Mouse (Mus musculus): Measurements from ENCODE around the gene Myh7b. TPM values are rescaled to one million over a fixed set of nuclear protein-coding genes. Genes with fewer than 3 reads are reported as not detected.
A peak's percentile ranks its signal among the peaks of the same experiment; 100 is the strongest.

The Myh7b gene
- polyA plus RNA-seq, 1 experiment from 2014 or later, result 0.40 TPM

GRCm38 (mm10) chr2:155582384-155582995 is 28.5 kb upstream of the Myh7b start:
- H3K9ac ChIP-seq, result no peak overlapping the region
- no peaks in the 10 kb centered on the region for H3K4me1 ChIP-seq (replicated peaks; ENCODE audit: control insufficient read depth, insufficient read depth, low read length)
- no peak for ATAC-seq (ENCODE audit: low FRiP score)
- H3K9me3 ChIP-seq (ENCODE audit: control insufficient read depth, low read length), result no peaks in the 10 kb centered on the region
- 85% methylated on average over 4 of the region's 4 CpGs for WGBS
- no peak overlapping the region for H3K27ac ChIP-seq
- H3K4me3 ChIP-seq (replicated peaks; ENCODE audit: low read length), result no peak overlapping the region
- H3K4me2 ChIP-seq (replicated peaks), result no peak overlapping the region
- DNase-seq (ENCODE audit: low spot score), result no peak
- no peaks in the 10 kb centered on the region for H3K36me3 ChIP-seq (replicated peaks; ENCODE audit: control insufficient read depth, insufficient read depth)
- H3K27me3 ChIP-seq (ENCODE audit: control insufficient read depth, insufficient read depth, low read length), result no peaks in the 10 kb centered on the region

DNA sequence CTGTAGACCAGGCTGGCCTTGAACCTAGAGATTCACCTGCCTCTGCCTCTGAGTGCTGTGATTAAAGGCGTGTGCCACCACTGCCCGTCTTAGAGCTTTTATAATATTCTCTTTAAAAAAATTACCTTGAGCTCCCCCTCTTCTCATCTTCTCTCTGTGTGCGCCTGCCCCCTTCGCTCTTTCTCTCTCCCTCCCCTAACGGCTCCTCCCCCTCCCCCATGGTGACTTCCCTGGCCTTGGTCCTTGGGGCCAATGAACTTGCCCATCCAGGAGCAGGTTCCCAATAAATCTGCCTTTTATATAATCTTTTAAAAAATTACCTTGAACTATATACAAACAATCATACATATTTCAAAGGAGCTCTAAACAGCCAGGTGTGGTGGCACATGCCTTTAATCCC is 28.0 kb upstream of the Myh7b start:
- Histone ChIP-seq H3K4me1 (replicated peaks; ENCODE audit: control insufficient read depth, insufficient read depth, low read length) (no peaks in the 10 kb centered on the region), H3K27me3 (ENCODE audit: control insufficient read depth, insufficient read depth, low read length) (no peaks in the 10 kb centered on the region), H3K36me3 (replicated peaks; ENCODE audit: control insufficient read depth, insufficient read depth) (no peaks in the 10 kb centered on the region), H3K4me2 (replicated peaks) (no peak overlapping the region), H3K4me3 (replicated peaks; ENCODE audit: low read length) (no peak overlapping the region), H3K9me3 (ENCODE audit: control insufficient read depth, low read length) (no peaks in the 10 kb centered on the region), H3K9ac (no peak overlapping the region), H3K27ac (no peak overlapping the region)
- DNase-seq (ENCODE audit: low spot score) (no peak), ATAC-seq (ENCODE audit: low FRiP score) (no peak)
- 86% methylated on average over 5 of the region's 5 CpGs for WGBS

- no peak overlapping the region for H3K27ac ChIP-seq
- 44% methylated on average over 5 of the region's 5 CpGs for WGBS
- no peaks in the 10 kb centered on the region for H3K9me3 ChIP-seq (ENCODE audit: control insufficient read depth, low read length)
- no peak overlapping the region for H3K4me2 ChIP-seq (replicated peaks)
- no peaks in the 10 kb centered on the region for H3K27me3 ChIP-seq (ENCODE audit: control insufficient read depth, insufficient read depth, low read length)
- DNase-seq (ENCODE audit: low spot score) (peak; percentile 79), ATAC-seq (ENCODE audit: low FRiP score) (no peak)
- H3K4me3 ChIP-seq (replicated peaks; ENCODE audit: low read length), result no peak overlapping the region
- no peak overlapping the region for H3K9ac ChIP-seq
- H3K36me3 ChIP-seq (replicated peaks; ENCODE audit: control insufficient read depth, insufficient read depth), result no peaks in the 10 kb centered on the region
- H3K4me1 ChIP-seq (replicated peaks; ENCODE audit: control insufficient read depth, insufficient read depth, low read length), result no peaks in the 10 kb centered on the region
Measured at GRCm38 (mm10) chr2:155583927-155584530, 27.0 kb upstream of the Myh7b start.

DNA sequence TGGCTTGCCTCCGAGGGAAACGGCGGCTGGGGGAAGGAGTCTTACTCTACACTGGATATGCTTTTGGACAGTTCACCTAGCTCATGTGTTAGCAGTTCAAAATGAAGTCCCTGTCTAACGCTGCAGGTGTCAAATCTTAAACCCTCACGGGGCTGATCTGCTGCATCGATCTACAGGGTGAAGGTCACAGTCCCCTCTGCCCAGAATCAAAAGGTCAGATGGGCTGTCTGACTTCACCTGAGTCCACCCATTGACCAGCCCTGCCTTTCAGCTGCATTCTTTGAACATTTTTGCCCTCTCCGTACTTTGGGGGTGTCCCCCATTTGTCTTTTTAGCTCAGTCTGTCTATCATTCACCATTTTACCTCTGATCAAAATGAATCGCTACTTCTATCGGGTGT is 25.9 kb upstream of the Myh7b start:
- Histone ChIP-seq H3K27me3 (ENCODE audit: control insufficient read depth, insufficient read depth, low read length) (no peaks in the 10 kb centered on the region), H3K9me3 (ENCODE audit: control insufficient read depth, low read length) (no peaks in the 10 kb centered on the region), H3K36me3 (replicated peaks; ENCODE audit: control insufficient read depth, insufficient read depth) (no peaks in the 10 kb centered on the region), H3K4me1 (replicated peaks; ENCODE audit: control insufficient read depth, insufficient read depth, low read length) (no peaks in the 10 kb centered on the region), H3K4me2 (replicated peaks) (no peak overlapping the region), H3K9ac (no peak overlapping the region), H3K27ac (no peak overlapping the region), H3K4me3 (replicated peaks; ENCODE audit: low read length) (no peak overlapping the region)
- no peak for ATAC-seq (ENCODE audit: low FRiP score)
- WGBS, result 80% methylated on average over 9 of the region's 9 CpGs
- DNase-seq (ENCODE audit: low spot score), result no peak

DNA sequence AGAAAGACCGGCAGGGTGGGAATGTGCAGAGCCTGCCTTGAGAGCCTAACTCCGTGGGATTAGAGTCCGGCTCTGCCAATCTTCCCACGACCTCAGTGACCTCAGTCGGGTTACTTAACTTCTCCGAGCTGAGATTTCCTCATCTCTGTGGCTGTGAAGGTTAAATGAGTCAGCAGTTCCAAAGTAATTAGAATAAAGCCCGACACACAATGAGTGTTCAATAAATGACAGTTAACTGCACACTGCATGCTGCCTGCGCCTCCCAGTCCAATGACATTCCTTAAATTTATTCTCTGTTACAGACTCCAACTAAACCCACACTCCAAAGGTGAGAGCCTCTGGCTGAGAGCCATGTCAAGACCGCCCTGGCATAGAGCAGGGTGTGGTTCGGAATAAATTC is 25.5 kb upstream of the Myh7b start:
- Histone ChIP-seq H3K27ac (no peak overlapping the region), H3K9me3 (ENCODE audit: control insufficient read depth, low read length) (no peaks in the 10 kb centered on the region), H3K9ac (no peak overlapping the region), H3K4me2 (replicated peaks) (no peak overlapping the region), H3K4me1 (replicated peaks; ENCODE audit: control insufficient read depth, insufficient read depth, low read length) (no peaks in the 10 kb centered on the region), H3K36me3 (replicated peaks; ENCODE audit: control insufficient read depth, insufficient read depth) (no peaks in the 10 kb centered on the region), H3K4me3 (replicated peaks; ENCODE audit: low read length) (no peak overlapping the region), H3K27me3 (ENCODE audit: control insufficient read depth, insufficient read depth, low read length) (no peaks in the 10 kb centered on the region)
- WGBS, result 60% methylated on average over 10 of the region's 10 CpGs
- ATAC-seq (ENCODE audit: low FRiP score) (no peak), DNase-seq (ENCODE audit: low spot score) (no peak)

DNA sequence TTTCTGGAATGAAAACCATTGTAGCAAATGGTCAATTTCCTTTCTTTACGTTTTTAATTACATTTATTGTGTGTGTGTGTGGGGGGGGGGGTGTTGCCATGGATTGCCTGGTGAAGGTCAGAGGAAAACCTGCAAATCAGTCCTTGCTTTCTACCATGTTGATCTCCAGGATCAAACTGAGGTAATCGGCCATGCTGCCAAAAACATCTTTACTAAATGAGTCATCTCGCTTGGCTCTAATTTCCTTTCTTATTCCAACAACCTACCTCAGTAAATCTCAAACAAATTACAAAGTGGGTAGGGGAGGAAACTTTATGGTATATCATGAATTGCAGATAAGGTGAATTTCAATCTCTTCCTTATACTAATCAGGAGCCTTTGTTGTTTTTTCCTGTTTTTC is 22.9 kb upstream of the Myh7b start:
- Histone ChIP-seq H3K4me2 (replicated peaks) (no peak overlapping the region), H3K4me1 (replicated peaks; ENCODE audit: control insufficient read depth, insufficient read depth, low read length) (peaks cover 10% of the 10 kb centered on the region; the same call in 1 of the 2 replicates), H3K4me3 (replicated peaks; ENCODE audit: low read length) (no peak overlapping the region), H3K9me3 (ENCODE audit: control insufficient read depth, low read length) (no peaks in the 10 kb centered on the region), H3K9ac (no peak overlapping the region), H3K27ac (no peak overlapping the region), H3K36me3 (replicated peaks; ENCODE audit: control insufficient read depth, insufficient read depth) (no peaks in the 10 kb centered on the region), H3K27me3 (ENCODE audit: control insufficient read depth, insufficient read depth, low read length) (no peaks in the 10 kb centered on the region)
- DNase-seq (ENCODE audit: low spot score) (no peak), ATAC-seq (ENCODE audit: low FRiP score) (no peak)
- 86% methylated on average over 3 of the region's 3 CpGs for WGBS

DNA sequence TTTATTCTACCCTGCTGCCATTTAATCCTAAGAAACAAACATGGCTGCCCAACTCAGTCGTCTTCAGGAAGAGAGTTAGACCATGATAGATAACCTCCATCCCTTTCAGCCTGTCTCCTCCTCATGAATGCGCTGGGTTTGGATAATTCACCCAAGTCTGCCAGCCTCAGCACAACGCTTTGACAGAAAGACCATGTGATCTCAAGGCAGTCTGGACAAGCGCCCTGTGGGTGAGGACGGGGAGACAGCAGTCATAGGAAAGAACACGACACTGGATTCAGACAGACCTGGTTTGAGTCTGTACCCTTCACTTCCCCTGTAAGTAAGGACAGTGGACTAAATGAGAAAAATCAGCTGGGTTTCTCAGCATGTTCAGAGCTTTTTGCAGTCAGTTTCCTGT is 21.5 kb upstream of the Myh7b start:
- H3K4me2 ChIP-seq (replicated peaks), result no peak overlapping the region

DNA sequence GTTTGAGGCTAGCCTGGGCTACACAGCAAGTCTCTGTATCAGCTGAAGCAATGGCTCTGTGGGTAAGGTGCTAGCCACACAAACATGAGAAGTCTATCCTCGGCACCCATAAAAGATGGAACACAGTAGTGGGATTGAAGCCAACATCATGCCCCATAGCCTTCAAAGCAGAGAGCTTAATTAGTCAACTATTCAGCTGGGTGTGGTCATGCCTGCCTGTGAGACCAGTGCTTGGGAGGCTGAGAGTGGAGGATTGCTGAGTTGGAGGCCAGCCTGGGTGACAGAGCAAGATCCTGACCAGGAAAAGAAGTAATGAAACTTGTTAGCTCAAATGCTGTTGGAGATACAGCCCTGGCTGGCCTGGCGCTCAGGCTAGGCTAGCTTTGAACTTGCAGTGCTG is 20.1 kb upstream of the Myh7b start:
- Histone ChIP-seq H3K4me2 (replicated peaks) (no peak overlapping the region), H3K36me3 (replicated peaks; ENCODE audit: control insufficient read depth, insufficient read depth) (no peaks in the 10 kb centered on the region), H3K4me3 (replicated peaks; ENCODE audit: low read length) (no peak overlapping the region), H3K27ac (no peak overlapping the region), H3K4me1 (replicated peaks; ENCODE audit: control insufficient read depth, insufficient read depth, low read length) (peaks cover 10% of the 10 kb centered on the region; the same call in 1 of the 2 replicates), H3K9me3 (ENCODE audit: control insufficient read depth, low read length) (no peaks in the 10 kb centered on the region), H3K27me3 (ENCODE audit: control insufficient read depth, insufficient read depth, low read length) (no peaks in the 10 kb centered on the region), H3K9ac (no peak overlapping the region)
- 81% methylated on average over 2 of the region's 2 CpGs for WGBS
- ATAC-seq (ENCODE audit: low FRiP score), result no peak
- no peak for DNase-seq (ENCODE audit: low spot score)

More for the DNA sequence above, 21.5 kb upstream of the Myh7b start:
- ATAC-seq (ENCODE audit: low FRiP score) (no peak), DNase-seq (ENCODE audit: low spot score) (no peak)
- peaks cover 10% of the 10 kb centered on the region; the same call in 1 of the 2 replicates for H3K4me1 ChIP-seq (replicated peaks; ENCODE audit: control insufficient read depth, insufficient read depth, low read length)
- no peaks in the 10 kb centered on the region for H3K9me3 ChIP-seq (ENCODE audit: control insufficient read depth, low read length)
- no peaks in the 10 kb centered on the region for H3K27me3 ChIP-seq (ENCODE audit: control insufficient read depth, insufficient read depth, low read length)
- WGBS, result 75% methylated on average over 6 of the region's 6 CpGs
- H3K4me3 ChIP-seq (replicated peaks; ENCODE audit: low read length), result no peak overlapping the region
- H3K27ac ChIP-seq, result no peak overlapping the region
- H3K36me3 ChIP-seq (replicated peaks; ENCODE audit: control insufficient read depth, insufficient read depth), result no peaks in the 10 kb centered on the region
- no peak overlapping the region for H3K9ac ChIP-seq

- no peaks in the 10 kb centered on the region for H3K36me3 ChIP-seq (replicated peaks; ENCODE audit: control insufficient read depth, insufficient read depth)
- peaks cover 10% of the 10 kb centered on the region; the same call in 1 of the 2 replicates for H3K4me1 ChIP-seq (replicated peaks; ENCODE audit: control insufficient read depth, insufficient read depth, low read length)
- 6% methylated on average over 6 of the region's 6 CpGs for WGBS
- ATAC-seq (ENCODE audit: low FRiP score) (no peak), DNase-seq (ENCODE audit: low spot score) (peak; percentile 30)
- no peaks in the 10 kb centered on the region for H3K9me3 ChIP-seq (ENCODE audit: control insufficient read depth, low read length)
- peak overlapping the region; percentile 68 for H3K9ac ChIP-seq
- H3K27me3 ChIP-seq (ENCODE audit: control insufficient read depth, insufficient read depth, low read length), result no peaks in the 10 kb centered on the region
- peak overlapping the region; percentile 59 for H3K4me3 ChIP-seq (replicated peaks; ENCODE audit: low read length)
- H3K27ac ChIP-seq, result peak overlapping the region; percentile 78
- peak overlapping the region; percentile 67 for H3K4me2 ChIP-seq (replicated peaks)
Measured at GRCm38 (mm10) chr2:155591676-155592075, 19.3 kb upstream of the Myh7b start.
